Mouse (Mus musculus) midbrain, embryonic 10.5 days (tissue): ENCODE measurements around the gene Chtf18. TPM values are rescaled to one million over a fixed set of nuclear protein-coding genes. Genes with fewer than 3 reads are reported as not detected.
A peak's percentile ranks its signal among the peaks of the same experiment; 100 is the strongest.
"Not testable (repeated sequence)": the region's sequence is repeated elsewhere in the genome, so short reads cannot be mapped to it uniquely, and the experiment has no call there.

Experiments used
- DNase-seq: peaks from one replicate; pipeline ENCODE4 v3.0.0-alpha.2; 2017; ENCODE audit warnings: low spot score
- H3K27ac ChIP-seq: fragments of 300-500 bp; sonication (generic); replicated peaks from 2 replicates; pipeline ENCODE4 v1.5.1; 2016; ENCODE audit warnings: mild to moderate bottlenecking
- H3K27me3 ChIP-seq: fragments of 300-500 bp; sonication (generic); 2 replicates; pipeline ENCODE4 v1.6.1; 2016; ENCODE audit warnings: low read depth, mild to moderate bottlenecking; ENCODE audit not compliant: poor library complexity, severe bottlenecking
- H3K36me3 ChIP-seq: fragments of 300-500 bp; sonication (generic); 2 replicates; pipeline ENCODE4 v1.6.1; 2016; ENCODE audit warnings: mild to moderate bottlenecking, moderate library complexity
- H3K4me1 ChIP-seq: fragments of 300-500 bp; sonication (generic); 2 replicates; pipeline ENCODE4 v1.6.1; 2016
- H3K4me3 ChIP-seq: fragments of 300-500 bp; sonication (generic); 2 replicates; pipeline ENCODE4 v1.5.1; 2016; ENCODE audit warnings: mild to moderate bottlenecking, moderate library complexity
- H3K9me3 ChIP-seq: fragments of 300-500 bp; sonication (generic); replicated peaks from 2 replicates; pipeline ENCODE4 v1.6.1; 2016; ENCODE audit warnings: mild to moderate bottlenecking
- WGBS: fragments of 180-500 bp; shearing (Covaris S2); methylation state at CpG from one replicate; pipeline ENCODE4 v1.1.7; 2016; 5-methylcytosine and 5-hydroxymethylcytosine counted together
- polyA plus RNA-seq: library from polyadenylated mRNA; unstranded; fragments of >200 nt; fragmentation: Nextera tagmentation; extraction: Ambion mirVana; gene quantifications from 2 replicates; pipeline ENCODE4 v1.2.1, GENCODE M21; 2016

The Chtf18 gene
- polyA plus RNA-seq, 1 experiment from 2014 or later: 58.9 TPM

DNA sequence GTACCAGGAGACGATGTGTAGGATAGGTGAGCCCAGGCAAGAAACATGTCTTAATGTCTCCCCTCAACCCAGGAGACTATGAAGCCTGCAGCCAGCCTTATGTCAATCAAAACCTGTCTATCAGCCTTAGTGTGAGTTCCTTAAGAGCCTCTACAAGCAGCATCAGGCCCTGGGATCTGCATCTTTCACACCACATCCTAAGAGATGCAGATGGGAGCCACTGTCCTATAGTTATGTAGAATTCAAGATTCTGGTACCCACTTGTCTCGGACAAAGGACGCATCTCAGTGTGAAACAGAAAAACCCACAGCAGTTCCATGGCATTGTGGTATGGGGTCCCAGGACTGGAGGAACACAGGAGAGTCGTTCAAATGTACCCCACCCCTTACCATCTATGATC lies 27.9 kb upstream of the Chtf18 start:
- no peak overlapping the region for H3K27ac ChIP-seq
- H3K36me3 ChIP-seq: no peaks in the 10 kb centered on the region
- H3K27me3 ChIP-seq: peaks cover 41% of the 10 kb centered on the region
- H3K9me3 ChIP-seq: no peaks in the 10 kb centered on the region
- H3K4me1 ChIP-seq: no peaks in the 10 kb centered on the region; the same call in 1 of the 2 replicates
- DNase-seq: no peak
- WGBS: 81% methylated on average over 4 of the region's 4 CpGs
- H3K4me3 ChIP-seq: no peak overlapping the region

DNA sequence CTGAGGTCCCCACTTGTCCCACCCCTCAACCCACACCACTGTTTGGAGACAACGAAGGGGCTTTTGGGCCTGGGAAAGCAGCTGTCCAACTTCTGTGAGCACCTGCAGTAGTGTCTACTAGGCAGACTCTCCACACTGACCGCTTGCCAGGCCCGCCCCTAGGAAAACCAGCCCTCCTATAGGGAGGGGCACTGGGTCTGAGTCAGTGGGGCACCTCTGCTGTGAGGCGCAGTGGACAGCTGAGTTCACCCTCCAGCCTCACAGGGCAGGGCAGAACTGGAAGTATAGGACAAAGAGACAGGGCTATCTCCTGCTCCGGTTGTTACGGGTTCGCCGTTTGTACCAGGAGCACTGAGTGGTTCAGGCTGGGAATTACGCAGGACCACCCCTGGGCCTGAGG lies 27.0 kb upstream of the Chtf18 start, which contains the start of gene Msln:
Gene Msln, minus strand, starts transcription at position 138 of the 400 bp plus-strand sequence.
- H3K27ac ChIP-seq: no peak within 1 kb of the TSS; the same call in 1 of the 2 replicates
- H3K27me3 ChIP-seq: peaks cover 33% of the 10 kb centered on the region
- WGBS: 91% methylated on average over 9 of the region's 9 CpGs
- H3K4me3 ChIP-seq: no peak within 1 kb of the TSS
- H3K9me3 ChIP-seq: no peaks in the 10 kb centered on the region
- no peaks in the 10 kb centered on the region; the same call in 1 of the 2 replicates for H3K4me1 ChIP-seq
- no peak for DNase-seq
- no peaks in the 10 kb centered on the region for H3K36me3 ChIP-seq

DNA sequence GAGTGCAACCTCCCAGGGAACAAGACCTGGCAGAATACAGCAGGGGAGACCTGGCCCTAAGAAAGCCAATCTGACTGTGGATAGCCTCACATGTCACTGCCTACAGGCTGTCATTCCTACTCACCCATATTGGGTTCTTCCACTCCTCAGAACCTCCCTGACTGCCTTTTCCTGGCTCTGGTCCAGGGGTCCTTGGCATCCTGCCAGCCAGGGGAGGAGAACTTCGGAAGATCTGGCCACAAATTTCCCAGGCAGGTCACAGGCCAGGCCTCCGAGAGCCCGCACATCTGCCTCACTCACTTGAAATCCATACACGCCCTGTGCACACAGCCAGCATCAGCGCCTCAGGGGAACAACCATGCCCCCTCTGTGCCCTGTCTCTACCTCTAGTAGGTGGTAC lies 24.2 kb upstream of the Chtf18 start:
- no peaks in the 10 kb centered on the region for H3K36me3 ChIP-seq
- 84% methylated on average over 5 of the region's 5 CpGs for WGBS
- DNase-seq: no peak
- no peak overlapping the region for H3K4me3 ChIP-seq
- H3K4me1 ChIP-seq: no peaks in the 10 kb centered on the region; the same call in 1 of the 2 replicates
- H3K27ac ChIP-seq: no peak overlapping the region
- no peaks in the 10 kb centered on the region for H3K9me3 ChIP-seq
- peaks cover 13% of the 10 kb centered on the region; the same call in 1 of the 2 replicates for H3K27me3 ChIP-seq

DNA sequence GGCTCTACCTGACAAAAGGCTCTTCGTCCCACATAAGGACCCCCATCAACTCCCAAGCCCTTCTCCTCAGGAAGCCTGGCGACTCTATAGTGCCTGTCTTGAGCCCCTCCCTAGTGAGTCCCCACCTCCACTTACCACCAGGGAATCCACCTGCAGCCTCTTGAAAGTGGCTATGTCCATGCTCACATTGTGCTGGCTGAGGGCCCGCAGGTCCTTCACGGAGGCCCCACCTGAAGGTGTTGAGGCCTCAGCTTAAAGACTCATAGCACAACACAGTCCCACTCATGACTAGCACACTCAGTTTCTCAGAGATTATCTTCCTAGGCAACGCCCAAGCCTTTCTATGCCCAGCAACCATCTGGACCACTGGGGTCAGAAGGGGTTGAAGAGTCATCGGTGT lies 22.1 kb upstream of the Chtf18 start:
- 89% methylated on average over 6 of the region's 6 CpGs for WGBS
- no peaks in the 10 kb centered on the region for H3K36me3 ChIP-seq

DNA sequence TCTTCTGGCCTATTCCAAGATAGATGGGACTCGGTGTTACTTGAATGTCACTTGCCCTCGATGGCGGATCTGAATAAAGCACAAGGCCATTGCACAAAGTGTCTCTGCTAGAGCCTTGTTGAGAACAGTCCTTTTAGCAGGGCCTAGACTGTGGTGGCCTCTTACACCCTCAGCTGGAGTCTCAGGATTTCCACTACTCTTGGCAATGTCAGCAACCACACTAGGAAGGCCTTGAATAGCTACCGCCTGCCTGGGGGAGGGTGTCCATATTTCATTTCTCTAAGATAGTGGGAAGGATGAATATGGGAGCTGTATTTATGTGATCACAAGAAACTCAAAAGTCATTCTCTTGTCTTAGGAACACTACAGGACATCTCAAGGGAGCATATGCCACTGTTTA lies 21.0 kb upstream of the Chtf18 start:
- Histone ChIP-seq H3K4me1 (peaks cover 5% of the 10 kb centered on the region; the same call in 1 of the 2 replicates), H3K27me3 (no peaks in the 10 kb centered on the region; the same call in 1 of the 2 replicates), H3K9me3 (no peaks in the 10 kb centered on the region), H3K4me3 (no peak overlapping the region), H3K27ac (no peak overlapping the region), H3K36me3 (no peaks in the 10 kb centered on the region)
- DNase-seq: no peak
- WGBS: 91% methylated on average over 4 of the region's 4 CpGs

More for the DNA sequence above, 22.1 kb upstream of the Chtf18 start:
- peaks cover 5% of the 10 kb centered on the region; the same call in 1 of the 2 replicates for H3K27me3 ChIP-seq
- no peak overlapping the region for H3K4me3 ChIP-seq
- no peak for DNase-seq
- H3K4me1 ChIP-seq: peaks cover 5% of the 10 kb centered on the region; the same call in 1 of the 2 replicates
- no peaks in the 10 kb centered on the region for H3K9me3 ChIP-seq
- H3K27ac ChIP-seq: no peak overlapping the region

DNA sequence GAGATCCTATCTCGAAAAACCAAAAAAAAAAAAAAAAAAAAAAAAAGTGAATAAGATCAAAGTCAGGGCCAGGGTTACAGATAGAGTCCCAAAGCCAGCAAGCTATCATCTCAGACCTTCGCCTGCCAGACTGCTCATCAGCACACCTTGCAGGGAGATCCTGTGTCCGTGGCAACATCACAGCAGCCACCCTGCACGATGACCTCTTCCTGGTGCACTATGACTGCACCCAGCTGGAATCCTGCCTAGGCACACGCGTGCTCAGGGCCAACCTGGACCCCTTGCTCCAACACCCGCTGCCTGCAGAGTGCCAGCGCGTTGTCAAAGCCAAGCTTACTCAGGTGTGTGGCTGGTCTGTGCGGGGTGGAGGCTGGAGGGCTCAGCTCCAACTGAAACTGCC lies 17.1 kb upstream of the Chtf18 start:
- no peak overlapping the region for H3K27ac ChIP-seq
- H3K4me1 ChIP-seq: peaks cover 5% of the 10 kb centered on the region; the same call in 1 of the 2 replicates
- no peaks in the 10 kb centered on the region for H3K27me3 ChIP-seq
- H3K36me3 ChIP-seq: no peaks in the 10 kb centered on the region
- H3K9me3 ChIP-seq: no peaks in the 10 kb centered on the region
- 79% methylated on average over 10 of the region's 10 CpGs for WGBS
- DNase-seq: no peak
- no peak overlapping the region for H3K4me3 ChIP-seq

DNA sequence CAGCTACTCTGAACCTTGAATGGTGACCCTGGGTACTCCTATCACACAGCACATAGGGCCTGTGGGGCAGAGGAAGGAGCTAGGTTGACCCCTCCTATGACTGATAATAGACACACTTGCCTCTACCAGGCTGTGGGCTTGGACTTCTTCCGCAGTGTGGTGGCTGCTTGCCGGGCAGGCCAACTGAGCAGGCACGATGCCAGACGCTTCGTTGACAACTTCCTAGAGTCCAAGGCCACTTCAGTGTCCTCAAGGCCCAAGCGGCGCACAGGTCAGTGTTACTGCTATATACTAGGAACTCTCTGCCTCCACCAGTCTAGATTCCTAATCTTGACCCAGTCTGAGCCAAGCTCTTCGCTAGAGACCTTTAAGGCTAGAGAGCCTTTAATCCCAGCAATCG lies 16.6 kb upstream of the Chtf18 start:
- Histone ChIP-seq H3K27me3 (no peaks in the 10 kb centered on the region), H3K36me3 (no peaks in the 10 kb centered on the region), H3K27ac (no peak overlapping the region), H3K4me1 (peaks cover 5% of the 10 kb centered on the region; the same call in 1 of the 2 replicates), H3K4me3 (no peak overlapping the region), H3K9me3 (no peaks in the 10 kb centered on the region)
- no peak for DNase-seq
- 95% methylated on average over 9 of the region's 9 CpGs for WGBS

DNA sequence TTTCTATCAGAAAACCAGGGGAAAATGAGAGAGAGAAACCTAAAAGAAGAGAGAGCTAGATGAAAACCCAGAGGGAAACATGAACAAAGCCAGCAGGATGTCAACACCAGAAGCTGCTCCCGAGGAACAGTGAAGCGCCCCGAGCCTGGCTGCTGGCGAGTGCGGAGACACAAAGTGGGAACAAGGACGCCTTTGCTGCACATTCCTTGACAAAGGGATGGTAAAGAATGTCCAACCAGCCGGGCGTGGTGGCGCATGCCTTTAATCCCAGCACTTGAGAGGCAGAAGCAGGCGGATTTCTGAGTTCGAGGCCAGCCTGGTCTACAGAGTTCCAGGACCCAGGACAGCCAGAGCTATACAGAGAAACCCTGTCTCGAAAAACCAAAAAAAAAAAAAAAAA lies 14.3 kb upstream of the Chtf18 start:
- H3K4me1 ChIP-seq, H3K4me3 ChIP-seq, H3K27ac ChIP-seq, DNase-seq, H3K36me3 ChIP-seq, H3K9me3 ChIP-seq, H3K27me3 ChIP-seq: not testable (repeated sequence)
- WGBS: 74% methylated on average over 12 of the region's 12 CpGs

DNA sequence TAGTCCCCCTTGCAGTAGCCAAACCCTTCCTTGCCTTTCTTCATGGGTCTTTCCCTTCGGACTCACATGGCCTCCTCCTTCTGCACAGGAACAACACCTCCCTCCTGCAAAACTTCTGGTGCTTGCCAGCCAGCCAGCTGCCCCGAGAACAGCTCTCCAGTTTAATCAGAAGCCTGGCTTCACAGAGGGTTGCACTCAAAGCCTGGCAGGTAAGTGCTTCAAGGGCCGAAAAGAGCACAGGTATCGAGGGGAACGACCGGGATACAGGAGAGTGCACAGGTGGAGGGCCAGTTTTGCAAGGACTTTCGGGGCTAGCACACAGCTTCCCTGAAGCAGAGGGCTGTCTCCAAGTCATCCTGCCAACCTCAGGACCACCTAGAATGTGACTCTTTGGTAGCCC lies 11.6 kb upstream of the Chtf18 start:
- DNase-seq: no peak
- H3K36me3 ChIP-seq: no peaks in the 10 kb centered on the region
- H3K27ac ChIP-seq: no peak overlapping the region
- H3K4me3 ChIP-seq: no peak overlapping the region
- H3K4me1 ChIP-seq: no peaks in the 10 kb centered on the region
- WGBS: 80% methylated on average over 7 of the region's 7 CpGs
- no peaks in the 10 kb centered on the region for H3K27me3 ChIP-seq
- H3K9me3 ChIP-seq: no peaks in the 10 kb centered on the region

DNA sequence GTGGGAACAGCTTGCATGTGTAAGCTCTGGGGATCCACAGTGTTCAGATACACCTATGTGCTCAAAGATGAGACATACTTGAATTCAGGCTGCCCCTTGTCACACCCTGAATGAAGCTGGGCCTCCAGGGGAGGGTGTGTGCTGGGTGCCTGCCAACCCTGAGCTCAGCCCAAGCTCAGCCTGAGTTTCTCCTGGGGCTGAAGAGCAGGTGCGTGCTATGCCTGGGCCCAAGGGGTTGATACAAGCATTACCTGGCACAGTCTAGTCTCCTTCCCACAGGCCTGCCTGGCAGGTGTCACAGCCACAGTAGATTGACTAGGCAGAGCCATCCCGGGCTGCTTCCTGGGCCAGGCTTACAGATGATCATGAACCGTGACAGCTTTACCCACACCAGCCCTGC lies 8.5 kb upstream of the Chtf18 start, which contains the start of gene Mslnl:
Gene Mslnl, plus strand, starts transcription at position 298 of the 400 bp plus-strand sequence.
- no peak within 1 kb of the TSS for H3K27ac ChIP-seq
- H3K4me1 ChIP-seq: peaks cover 5% of the 10 kb centered on the region
- WGBS: 79% methylated on average over 3 of the region's 3 CpGs
- H3K4me3 ChIP-seq: no peak within 1 kb of the TSS
- H3K36me3 ChIP-seq: peaks cover 10% of the 10 kb centered on the region
- H3K27me3 ChIP-seq: no peaks in the 10 kb centered on the region
- DNase-seq: no peak
- no peaks in the 10 kb centered on the region for H3K9me3 ChIP-seq

DNA sequence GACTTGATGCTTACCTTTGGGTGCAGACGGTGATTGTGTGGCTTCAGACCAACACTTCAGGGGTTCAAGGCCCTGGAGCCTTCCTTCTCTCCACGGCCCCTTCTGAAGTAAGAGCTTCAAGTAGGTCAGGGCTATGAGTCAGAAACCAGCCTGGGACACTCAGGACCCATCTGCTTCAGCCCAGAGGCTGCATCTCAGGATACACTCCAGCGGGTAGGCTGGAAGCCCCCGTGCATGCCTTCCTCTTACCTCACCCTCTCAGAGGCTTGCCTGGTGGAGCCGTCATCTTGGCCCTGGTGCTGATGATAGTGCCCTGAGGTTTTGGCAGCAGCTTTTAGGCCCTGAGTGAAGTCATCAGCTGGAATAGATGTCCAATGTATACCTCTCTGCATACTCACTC lies 8.0 kb upstream of the Chtf18 start:
- no peak overlapping the region for H3K4me3 ChIP-seq

DNA sequence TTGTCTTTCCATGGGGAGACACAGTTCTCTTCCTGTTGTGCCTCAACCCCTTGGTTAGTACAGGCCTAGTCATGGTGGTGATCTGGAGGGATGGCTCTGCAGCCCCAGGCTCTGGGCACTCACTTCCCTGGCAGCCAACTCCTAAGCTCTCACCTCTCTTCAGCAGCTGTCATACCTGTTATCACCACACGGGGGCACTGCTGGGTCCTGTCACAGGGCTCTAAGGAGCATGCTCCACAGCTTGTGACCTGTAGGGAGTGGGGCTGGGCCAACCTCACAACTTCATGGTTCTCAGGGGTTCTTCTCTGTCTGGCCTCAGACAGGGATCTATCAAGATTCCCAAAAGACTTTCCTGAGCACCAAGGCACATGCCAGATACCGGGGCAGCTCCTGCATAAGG lies 4.9 kb upstream of the Chtf18 start:
- Histone ChIP-seq H3K4me1 (peaks cover 24% of the 10 kb centered on the region), H3K27ac (0 out of 2 replicates have a peak overlapping the region, but pooled peaks have one; percentile 14), H3K27me3 (no peaks in the 10 kb centered on the region), H3K9me3 (no peaks in the 10 kb centered on the region), H3K36me3 (peaks cover 25% of the 10 kb centered on the region), H3K4me3 (no peak overlapping the region)
- 24% methylated on average over 2 of the region's 2 CpGs for WGBS
- DNase-seq: peak; percentile 91

More for the DNA sequence above, 8.0 kb upstream of the Chtf18 start:
- no peaks in the 10 kb centered on the region for H3K9me3 ChIP-seq
- DNase-seq: no peak
- peaks cover 15% of the 10 kb centered on the region for H3K36me3 ChIP-seq
- H3K27ac ChIP-seq: no peak overlapping the region
- H3K4me1 ChIP-seq: peaks cover 5% of the 10 kb centered on the region
- WGBS: 85% methylated on average over 5 of the region's 5 CpGs
- no peaks in the 10 kb centered on the region for H3K27me3 ChIP-seq

DNA sequence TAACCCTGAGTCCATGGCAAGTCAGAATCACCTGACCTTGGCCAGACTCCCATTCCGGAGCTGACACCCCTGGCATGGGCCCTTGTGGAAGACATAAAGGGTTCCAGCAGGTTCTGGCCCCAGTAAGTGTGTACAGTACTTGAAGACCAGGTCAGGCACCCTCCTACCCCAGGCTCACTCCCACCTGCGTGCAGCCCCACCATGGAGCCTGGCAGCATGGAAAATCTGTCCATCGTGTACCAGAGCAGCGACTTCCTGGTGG lies 721 bp upstream of the Chtf18 start:
- Histone ChIP-seq H3K36me3 (peaks cover 54% of the 10 kb centered on the region), H3K9me3 (no peaks in the 10 kb centered on the region), H3K27ac (peak overlapping the region; percentile 88), H3K27me3 (no peaks in the 10 kb centered on the region), H3K4me1 (peaks cover 53% of the 10 kb centered on the region), H3K4me3 (peak overlapping the region; percentile 74)
- WGBS: 36% methylated on average over 4 of the region's 4 CpGs
- DNase-seq: no peak

DNA sequence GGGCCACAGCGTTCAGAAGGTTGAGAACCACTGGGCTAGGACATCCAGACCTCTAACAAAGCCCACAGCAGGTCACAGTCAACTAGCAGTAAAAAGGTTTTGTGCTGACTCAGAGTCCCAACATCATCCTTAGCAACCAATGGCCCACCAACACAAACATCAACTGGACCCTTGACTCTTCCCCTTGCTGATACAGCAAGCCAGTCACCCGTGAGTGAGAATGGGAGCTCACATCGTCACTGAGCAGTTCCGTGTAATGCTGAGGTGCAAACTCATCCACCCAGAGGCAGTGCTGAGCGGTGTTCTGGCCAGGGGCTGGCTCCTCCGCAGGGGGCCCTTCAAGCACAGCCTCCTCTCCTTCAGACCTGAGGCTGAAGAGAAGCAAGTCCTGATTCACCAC lies 2.0 kb downstream of the Chtf18 start:
- Histone ChIP-seq H3K27ac (no peak overlapping the region), H3K9me3 (no peaks in the 10 kb centered on the region), H3K36me3 (peaks cover 67% of the 10 kb centered on the region), H3K4me3 (0 out of 2 replicates have a peak overlapping the region, but pooled peaks have one; percentile 74), H3K27me3 (no peaks in the 10 kb centered on the region), H3K4me1 (peaks cover 47% of the 10 kb centered on the region)
- DNase-seq: no peak
- 80% methylated on average over 6 of the region's 6 CpGs for WGBS
